Mouse (Mus musculus): ENCODE data around the gene Opcml. TPM values are rescaled to one million over a fixed set of nuclear protein-coding genes. Genes with fewer than 3 reads are reported as not detected.

Gene Opcml
- polyA plus RNA-seq, 1 experiment: 0.08 TPM

- no peak for TF ChIP-seq POLR2A (IDR thresholded peaks at IDR 0.05; ENCODE audit: low read depth, low read length)
- TF ChIP-seq CTCF (conservative IDR thresholded peaks at IDR 0.05; ENCODE audit: insufficient read depth, insufficient read length, low read depth, low read length): no peak
- 97% methylated on average over 3 of the region's 3 CpGs for WGBS
- DNase-seq: no peak
Observed at GRCm38 (mm10) chr9:28822060-28822459, 1031.5 kb downstream of the Opcml start.

GRCm38 (mm10) chr9:28822466-28822865 is 1031.9 kb downstream of the Opcml start:
- Histone ChIP-seq H3K4me1 (ENCODE audit: control insufficient read depth, insufficient read depth, low read length) (no peaks in the 10 kb centered on the region), H3K27ac (ENCODE audit: insufficient read depth, low read depth, low read length) (no peak overlapping the region), H3K4me3 (ENCODE audit: insufficient read depth, low read depth, low read length) (no peak overlapping the region), H3K27me3 (replicated peaks; ENCODE audit: control insufficient read depth, insufficient read depth, low read length) (no peaks in the 10 kb centered on the region), H3K36me3 (ENCODE audit: control insufficient read depth, insufficient read depth, low read length) (no peaks in the 10 kb centered on the region)
- no peak for TF ChIP-seq CTCF (conservative IDR thresholded peaks at IDR 0.05; ENCODE audit: insufficient read depth, insufficient read length, low read depth, low read length)
- TF ChIP-seq POLR2A (IDR thresholded peaks at IDR 0.05; ENCODE audit: low read depth, low read length): no peak
- 74% methylated on average over 5 of the region's 5 CpGs for WGBS
- no peak for DNase-seq

More at GRCm38 (mm10) chr9:28822060-28822459, 1031.5 kb downstream of the Opcml start:
- Histone ChIP-seq H3K4me3 (ENCODE audit: insufficient read depth, low read depth, low read length) (no peak overlapping the region), H3K27me3 (replicated peaks; ENCODE audit: control insufficient read depth, insufficient read depth, low read length) (no peaks in the 10 kb centered on the region), H3K4me1 (ENCODE audit: control insufficient read depth, insufficient read depth, low read length) (no peaks in the 10 kb centered on the region), H3K27ac (ENCODE audit: insufficient read depth, low read depth, low read length) (no peak overlapping the region), H3K36me3 (ENCODE audit: control insufficient read depth, insufficient read depth, low read length) (no peaks in the 10 kb centered on the region)

- no peaks in the 10 kb centered on the region for H3K36me3 ChIP-seq (ENCODE audit: control insufficient read depth, insufficient read depth, low read length)
- no peak for TF ChIP-seq POLR2A (IDR thresholded peaks at IDR 0.05; ENCODE audit: low read depth, low read length)
- TF ChIP-seq CTCF (conservative IDR thresholded peaks at IDR 0.05; ENCODE audit: insufficient read depth, insufficient read length, low read depth, low read length): no peak
- 94% methylated on average over 2 of the region's 2 CpGs for WGBS
- no peak overlapping the region for H3K4me3 ChIP-seq (ENCODE audit: insufficient read depth, low read depth, low read length)
- H3K27ac ChIP-seq (ENCODE audit: insufficient read depth, low read depth, low read length): no peak overlapping the region
- no peaks in the 10 kb centered on the region for H3K27me3 ChIP-seq (replicated peaks; ENCODE audit: control insufficient read depth, insufficient read depth, low read length)
- DNase-seq: no peak
- no peaks in the 10 kb centered on the region for H3K4me1 ChIP-seq (ENCODE audit: control insufficient read depth, insufficient read depth, low read length)
Observed at GRCm38 (mm10) chr9:28825821-28826220, 1035.2 kb downstream of the Opcml start.

GRCm38 (mm10) chr9:28845961-28846570 is 1055.5 kb downstream of the Opcml start:
- 33% methylated on average over 2 of the region's 2 CpGs for WGBS
- no peak overlapping the region for H3K27ac ChIP-seq (ENCODE audit: insufficient read depth, low read depth, low read length)
- no peak overlapping the region for H3K4me3 ChIP-seq (ENCODE audit: insufficient read depth, low read depth, low read length)
- H3K36me3 ChIP-seq (ENCODE audit: control insufficient read depth, insufficient read depth, low read length): no peaks in the 10 kb centered on the region
- TF ChIP-seq POLR2A (IDR thresholded peaks at IDR 0.05; ENCODE audit: low read depth, low read length): no peak
- no peak for TF ChIP-seq CTCF (conservative IDR thresholded peaks at IDR 0.05; ENCODE audit: insufficient read depth, insufficient read length, low read depth, low read length)
- no peak for DNase-seq
- no peaks in the 10 kb centered on the region for H3K27me3 ChIP-seq (replicated peaks; ENCODE audit: control insufficient read depth, insufficient read depth, low read length)
- no peaks in the 10 kb centered on the region for H3K4me1 ChIP-seq (ENCODE audit: control insufficient read depth, insufficient read depth, low read length)

- DNase-seq: no peak
- Histone ChIP-seq H3K27me3 (replicated peaks; ENCODE audit: control insufficient read depth, insufficient read depth, low read length) (no peaks in the 10 kb centered on the region), H3K36me3 (ENCODE audit: control insufficient read depth, insufficient read depth, low read length) (no peaks in the 10 kb centered on the region), H3K27ac (ENCODE audit: insufficient read depth, low read depth, low read length) (no peak overlapping the region), H3K4me1 (ENCODE audit: control insufficient read depth, insufficient read depth, low read length) (no peaks in the 10 kb centered on the region), H3K4me3 (ENCODE audit: insufficient read depth, low read depth, low read length) (no peak overlapping the region)
- WGBS: 37% methylated on average over 7 of the region's 7 CpGs
- TF ChIP-seq POLR2A (IDR thresholded peaks at IDR 0.05; ENCODE audit: low read depth, low read length) (no peak), CTCF (conservative IDR thresholded peaks at IDR 0.05; ENCODE audit: insufficient read depth, insufficient read length, low read depth, low read length) (no peak)
Observed at GRCm38 (mm10) chr9:28855826-28856225, 1065.3 kb downstream of the Opcml start.

DNA sequence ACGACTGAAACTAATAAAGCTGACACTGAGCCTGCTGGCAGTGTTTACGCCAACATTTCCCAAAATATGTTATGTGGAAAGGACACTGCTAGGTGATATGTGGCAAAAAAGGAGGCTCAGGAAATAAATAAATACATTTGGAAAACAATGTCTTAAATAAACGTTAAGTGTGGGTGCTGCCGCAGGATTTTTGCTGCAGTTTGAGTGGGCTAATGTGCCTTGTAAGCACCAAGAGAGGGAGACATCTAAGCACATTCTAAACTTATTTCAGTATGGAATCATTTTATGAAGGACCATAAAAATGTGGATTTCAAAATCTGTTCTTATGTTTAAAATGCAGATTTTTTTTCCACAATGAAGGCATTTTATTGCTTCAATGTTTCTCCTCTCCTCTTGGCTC is 1071.4 kb downstream of the Opcml start:
- Histone ChIP-seq H3K4me1 (ENCODE audit: control insufficient read depth, insufficient read depth, low read length) (no peaks in the 10 kb centered on the region), H3K27me3 (replicated peaks; ENCODE audit: control insufficient read depth, insufficient read depth, low read length) (no peaks in the 10 kb centered on the region), H3K36me3 (ENCODE audit: control insufficient read depth, insufficient read depth, low read length) (no peaks in the 10 kb centered on the region), H3K4me3 (ENCODE audit: insufficient read depth, low read depth, low read length) (no peak overlapping the region), H3K27ac (ENCODE audit: insufficient read depth, low read depth, low read length) (no peak overlapping the region)
- no peak for TF ChIP-seq POLR2A (IDR thresholded peaks at IDR 0.05; ENCODE audit: low read depth, low read length)
- TF ChIP-seq CTCF (conservative IDR thresholded peaks at IDR 0.05; ENCODE audit: insufficient read depth, insufficient read length, low read depth, low read length): no peak
- DNase-seq: no peak
- 77% methylated on average over 4 of the region's 4 CpGs for WGBS

DNA sequence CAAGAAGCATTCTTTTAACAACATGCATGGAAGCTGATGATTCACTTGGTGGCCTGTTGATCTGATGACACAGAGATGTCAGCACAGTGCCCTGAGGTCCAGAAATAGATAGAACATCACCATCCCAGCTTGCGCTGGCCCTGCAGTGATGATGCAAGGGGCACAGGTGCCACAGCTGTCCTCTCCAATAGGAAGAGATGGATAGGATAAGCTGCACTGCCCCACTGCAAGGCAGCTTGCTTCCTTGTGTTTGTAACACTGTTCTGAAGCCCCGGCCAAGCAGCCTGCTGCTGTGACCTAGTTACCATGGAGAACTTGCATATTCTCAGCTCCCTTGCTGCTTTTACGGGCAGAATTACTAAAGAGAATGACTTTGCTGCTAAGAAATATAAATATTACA is 1076.7 kb downstream of the Opcml start:
- no peaks in the 10 kb centered on the region for H3K36me3 ChIP-seq (ENCODE audit: control insufficient read depth, insufficient read depth, low read length)
- WGBS: 88% methylated on average over 3 of the region's 3 CpGs

More for the DNA sequence above, 1076.7 kb downstream of the Opcml start:
- Histone ChIP-seq H3K27ac (ENCODE audit: insufficient read depth, low read depth, low read length) (no peak overlapping the region), H3K4me3 (ENCODE audit: insufficient read depth, low read depth, low read length) (no peak overlapping the region), H3K4me1 (ENCODE audit: control insufficient read depth, insufficient read depth, low read length) (no peaks in the 10 kb centered on the region), H3K27me3 (replicated peaks; ENCODE audit: control insufficient read depth, insufficient read depth, low read length) (no peaks in the 10 kb centered on the region)
- no peak for DNase-seq
- TF ChIP-seq CTCF (conservative IDR thresholded peaks at IDR 0.05; ENCODE audit: insufficient read depth, insufficient read length, low read depth, low read length): no peak
- no peak for TF ChIP-seq POLR2A (IDR thresholded peaks at IDR 0.05; ENCODE audit: low read depth, low read length)
